Mouse (Mus musculus): ENCODE measurements at regions not wholly inside any gene's neighbourhood (a gene's known extent, or its start where the extent isn't known, plus 50 kb on each side); places are given as distances from the start of the nearest gene placed in this dataset.
A peak's percentile ranks its signal among the peaks of the same experiment; 100 is the strongest.

- Histone ChIP-seq H3K9ac (replicated peaks) (no peak overlapping the region), H3K9me3 (ENCODE audit: low read length) (no peaks in the 10 kb centered on the region), H3K4me2 (ENCODE audit: low read depth, low read length) (no peak overlapping the region), H3K4me1 (ENCODE audit: insufficient read depth) (no peaks in the 10 kb centered on the region), H3K36me3 (replicated peaks; ENCODE audit: insufficient read depth, low read length) (no peaks in the 10 kb centered on the region), H3K4me3 (ENCODE audit: low read depth, low read length) (no peak overlapping the region), H3K27me3 (ENCODE audit: insufficient read depth, low read length) (no peaks in the 10 kb centered on the region), H3K27ac (ENCODE audit: low read depth) (no peak overlapping the region)
- ATAC-seq = no peak
- no peak for DNase-seq
- TF ChIP-seq EP300 (IDR thresholded peaks at IDR 0.05; ENCODE audit: low read depth) (no peak), CTCF (IDR thresholded peaks at IDR 0.05; ENCODE audit: low read depth) (no peak)
- 88% methylated on average over 11 of the region's 11 CpGs for WGBS (ENCODE audit: insufficient replicate concordance)
These were observed 345.9 kb upstream of the Gm11114 start for GRCm38 (mm10) chr9:84966558-84967154.

- DNase-seq = no peak
- Histone ChIP-seq H3K4me2 (ENCODE audit: low read depth, low read length) (no peak overlapping the region), H3K4me1 (ENCODE audit: insufficient read depth) (no peaks in the 10 kb centered on the region), H3K9ac (replicated peaks) (no peak overlapping the region), H3K27ac (ENCODE audit: low read depth) (no peak overlapping the region), H3K9me3 (ENCODE audit: low read length) (no peaks in the 10 kb centered on the region), H3K36me3 (replicated peaks; ENCODE audit: insufficient read depth, low read length) (no peaks in the 10 kb centered on the region), H3K4me3 (ENCODE audit: low read depth, low read length) (no peak overlapping the region), H3K27me3 (ENCODE audit: insufficient read depth, low read length) (no peaks in the 10 kb centered on the region)
- TF ChIP-seq EP300 (IDR thresholded peaks at IDR 0.05; ENCODE audit: low read depth) (no peak), CTCF (IDR thresholded peaks at IDR 0.05; ENCODE audit: low read depth) (no peak)
- WGBS (ENCODE audit: insufficient replicate concordance) = 66% methylated on average over 3 of the region's 3 CpGs
- ATAC-seq = no peak
These were observed 342.5 kb upstream of the Gm11114 start for GRCm38 (mm10) chr9:84969975-84970608.

DNA sequence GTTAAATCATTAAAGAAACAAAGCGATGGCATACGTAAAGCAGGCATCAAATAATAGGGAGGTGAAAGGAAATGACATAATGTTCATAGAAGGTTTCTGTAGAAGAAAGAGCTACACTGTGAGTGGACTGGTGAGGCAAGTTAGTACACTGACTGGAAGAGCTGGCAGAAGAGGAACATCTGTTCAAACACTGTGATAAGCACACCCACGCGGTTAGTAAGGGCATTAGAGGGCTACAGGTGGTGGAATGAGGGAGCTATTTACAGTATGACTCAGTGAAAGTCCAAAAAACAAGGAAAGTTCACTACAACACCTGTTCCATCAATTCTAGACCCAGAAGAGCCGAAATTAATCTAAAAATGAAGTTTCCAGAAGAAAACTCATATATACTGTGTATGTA is 335.1 kb upstream of the Gm11114 start:
- WGBS (ENCODE audit: insufficient replicate concordance) = 65% methylated on average over 5 of the region's 5 CpGs
- no peak for DNase-seq
- Histone ChIP-seq H3K4me1 (ENCODE audit: insufficient read depth) (peaks cover 2% of the 10 kb centered on the region; the same call in 1 of the 2 replicates), H3K4me3 (ENCODE audit: low read depth, low read length) (no peak overlapping the region), H3K27me3 (ENCODE audit: insufficient read depth, low read length) (no peaks in the 10 kb centered on the region), H3K4me2 (ENCODE audit: low read depth, low read length) (no peak overlapping the region), H3K36me3 (replicated peaks; ENCODE audit: insufficient read depth, low read length) (no peaks in the 10 kb centered on the region), H3K9me3 (ENCODE audit: low read length) (no peaks in the 10 kb centered on the region), H3K9ac (replicated peaks) (no peak overlapping the region), H3K27ac (ENCODE audit: low read depth) (no peak overlapping the region)
- ATAC-seq = peak; percentile 63
- TF ChIP-seq EP300 (IDR thresholded peaks at IDR 0.05; ENCODE audit: low read depth) (no peak), CTCF (IDR thresholded peaks at IDR 0.05; ENCODE audit: low read depth) (no peak)

GRCm38 (mm10) chr9:85003414-85003813 is 309.2 kb upstream of the Gm11114 start:
- no peak for ATAC-seq
- H3K27ac ChIP-seq (ENCODE audit: low read depth) = no peak overlapping the region
- no peaks in the 10 kb centered on the region for H3K9me3 ChIP-seq (ENCODE audit: low read length)
- 9% methylated on average over 1 of the region's 1 CpGs for WGBS (ENCODE audit: insufficient replicate concordance)
- H3K4me1 ChIP-seq (ENCODE audit: insufficient read depth) = no peaks in the 10 kb centered on the region
- no peak overlapping the region for H3K4me2 ChIP-seq (ENCODE audit: low read depth, low read length)
- no peak for TF ChIP-seq EP300 (IDR thresholded peaks at IDR 0.05; ENCODE audit: low read depth)
- H3K27me3 ChIP-seq (ENCODE audit: insufficient read depth, low read length) = no peaks in the 10 kb centered on the region
- H3K9ac ChIP-seq (replicated peaks) = no peak overlapping the region
- no peak overlapping the region for H3K4me3 ChIP-seq (ENCODE audit: low read depth, low read length)
- H3K36me3 ChIP-seq (replicated peaks; ENCODE audit: insufficient read depth, low read length) = no peaks in the 10 kb centered on the region
- DNase-seq = no peak

DNA sequence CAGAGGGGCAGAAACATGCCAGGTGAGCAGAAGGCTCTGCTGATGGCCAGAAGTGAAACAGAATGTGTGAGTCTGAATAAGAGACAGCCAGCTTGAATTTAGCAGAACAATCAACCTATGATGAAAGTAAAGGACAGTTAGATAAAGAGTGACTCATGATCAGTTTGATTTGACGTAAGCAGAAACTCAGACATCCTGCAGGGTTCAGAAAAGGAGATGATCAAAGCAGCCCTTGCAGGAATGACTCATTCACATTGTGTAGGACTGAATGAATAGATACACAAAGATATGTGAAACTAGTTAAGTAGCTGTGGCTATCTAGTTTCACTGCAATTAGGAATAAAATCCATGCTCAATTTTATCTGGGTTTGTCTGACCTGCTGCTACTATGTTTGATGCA is 301.2 kb upstream of the Gm11114 start:
- Histone ChIP-seq H3K9ac (replicated peaks) (no peak overlapping the region), H3K9me3 (ENCODE audit: low read length) (no peaks in the 10 kb centered on the region), H3K27me3 (ENCODE audit: insufficient read depth, low read length) (no peaks in the 10 kb centered on the region), H3K4me3 (ENCODE audit: low read depth, low read length) (no peak overlapping the region), H3K36me3 (replicated peaks; ENCODE audit: insufficient read depth, low read length) (no peaks in the 10 kb centered on the region), H3K27ac (ENCODE audit: low read depth) (no peak overlapping the region), H3K4me2 (ENCODE audit: low read depth, low read length) (no peak overlapping the region), H3K4me1 (ENCODE audit: insufficient read depth) (no peaks in the 10 kb centered on the region)
- ATAC-seq (no peak), DNase-seq (no peak)
- TF ChIP-seq CTCF (IDR thresholded peaks at IDR 0.05; ENCODE audit: low read depth) (no peak), EP300 (IDR thresholded peaks at IDR 0.05; ENCODE audit: low read depth) (no peak)
- WGBS (ENCODE audit: insufficient replicate concordance) = 61% methylated on average over 1 of the region's 1 CpGs

DNA sequence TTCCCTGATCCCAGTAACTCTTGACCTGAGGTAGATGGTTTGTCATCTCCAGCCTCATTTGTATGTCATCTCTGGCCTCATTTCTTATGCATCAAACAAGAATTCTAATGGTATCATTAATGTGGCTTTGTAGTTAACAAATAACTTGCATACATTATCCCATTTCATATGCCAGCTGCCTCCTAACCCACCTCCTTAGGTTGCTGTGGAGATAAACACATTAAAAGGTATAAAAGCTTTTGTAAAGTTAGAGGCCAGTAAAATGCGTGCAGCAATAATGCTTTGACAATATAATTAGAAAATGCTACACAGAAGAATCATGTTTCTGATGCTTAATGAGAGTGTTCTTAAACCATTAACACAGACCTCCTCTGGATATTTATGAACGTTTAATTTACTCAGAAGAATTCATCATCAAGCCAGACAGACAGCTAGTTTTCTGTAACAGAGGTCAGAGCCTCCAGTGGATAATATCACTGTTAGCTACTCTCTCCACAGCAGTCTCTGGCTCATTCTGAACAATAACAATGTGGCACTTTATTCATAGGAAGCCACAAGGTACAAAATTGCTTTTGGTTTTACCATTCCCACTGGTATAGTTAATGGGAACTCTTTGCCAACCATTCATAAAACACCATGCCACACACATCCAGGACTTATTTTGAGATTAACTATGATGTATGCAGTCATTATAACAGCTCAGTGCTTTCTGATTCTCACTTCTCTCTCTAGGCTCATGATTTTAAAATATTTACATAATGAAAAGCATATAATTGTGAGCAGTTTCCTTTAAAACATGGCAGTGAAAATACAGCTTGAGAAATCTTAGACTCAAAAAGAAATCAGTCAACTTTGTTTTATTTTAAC is 264.2 kb upstream of the Gm11114 start:
- H3K9ac ChIP-seq (replicated peaks) = no peak overlapping the region
- H3K27me3 ChIP-seq (ENCODE audit: insufficient read depth, low read length) = no peaks in the 10 kb centered on the region
- ATAC-seq (no peak), DNase-seq (no peak)
- no peaks in the 10 kb centered on the region for H3K9me3 ChIP-seq (ENCODE audit: low read length)
- no peak overlapping the region for H3K4me2 ChIP-seq (ENCODE audit: low read depth, low read length)
- H3K36me3 ChIP-seq (replicated peaks; ENCODE audit: insufficient read depth, low read length) = no peaks in the 10 kb centered on the region
- H3K27ac ChIP-seq (ENCODE audit: low read depth) = no peak overlapping the region
- TF ChIP-seq EP300 (IDR thresholded peaks at IDR 0.05; ENCODE audit: low read depth) (no peak), CTCF (IDR thresholded peaks at IDR 0.05; ENCODE audit: low read depth) (no peak)
- H3K4me3 ChIP-seq (ENCODE audit: low read depth, low read length) = no peak overlapping the region
- whole genome bisulfite sequencing (ENCODE audit: insufficient replicate concordance) = 67% methylated on average over 2 of the region's 2 CpGs
- no peaks in the 10 kb centered on the region for H3K4me1 ChIP-seq (ENCODE audit: insufficient read depth)

Data from liver, postnatal 0 days (tissue).